Mouse (Mus musculus) hindbrain, embryonic 11.5 days (tissue): ENCODE measurements at regions not wholly inside any gene's neighbourhood (a gene's known extent, or its start where the extent isn't known, plus 50 kb on each side); places are given as distances from the start of the nearest gene placed in this dataset.
"Not testable (repeated sequence)": the region's sequence is repeated elsewhere in the genome, so short reads cannot be mapped to it uniquely, and the experiment has no call there.

Experiments used
- ATAC-seq: fragments of 200-750 bp; cut with Nextera tagmentation; 2 replicates; pipeline ENCODE4 v1.8.0; 2017; ENCODE audit warnings: mild to moderate bottlenecking, moderate TSS enrichment, moderate library complexity; ENCODE audit not compliant: low FRiP score
- DNase-seq: peaks from one replicate; pipeline ENCODE4 v3.0.0-alpha.2; 2015; ENCODE audit warnings: low spot score
- H3K27ac ChIP-seq: fragments of 300-500 bp; sonication (generic); 2 replicates; pipeline ENCODE4 v1.5.1; 2014; ENCODE audit warnings: mild to moderate bottlenecking, low read depth, low read length
- H3K27me3 ChIP-seq: fragments of 300-500 bp; sonication (generic); 2 replicates; pipeline ENCODE4 v1.6.1; 2014; ENCODE audit warnings: mild to moderate bottlenecking, low read length, moderate library complexity, mixed read lengths; ENCODE audit not compliant: control insufficient read depth, insufficient read depth
- H3K36me3 ChIP-seq: fragments of 300-500 bp; sonication (generic); 2 replicates; pipeline ENCODE4 v1.6.1; 2014; ENCODE audit warnings: mild to moderate bottlenecking, low read length, moderate library complexity, mixed read lengths; ENCODE audit not compliant: control insufficient read depth, insufficient read depth
- H3K4me1 ChIP-seq: fragments of 300-500 bp; sonication (generic); replicated peaks from 2 replicates; pipeline ENCODE4 v1.6.1; 2014; ENCODE audit warnings: low read length, mixed read lengths; ENCODE audit not compliant: control insufficient read depth, insufficient read depth
- H3K4me2 ChIP-seq: fragments of 300-500 bp; sonication (generic); replicated peaks from 2 replicates; pipeline ENCODE4 v1.6.1; 2014; ENCODE audit warnings: mild to moderate bottlenecking, low read depth, low read length
- H3K4me3 ChIP-seq: fragments of 300-500 bp; sonication (generic); 2 replicates; pipeline ENCODE4 v1.5.1; 2014; ENCODE audit warnings: low read depth, low read length
- H3K9ac ChIP-seq: fragments of 300-500 bp; sonication (generic); 2 replicates; pipeline ENCODE4 v1.6.1; 2014; ENCODE audit warnings: low read depth, low read length
- H3K9me3 ChIP-seq: fragments of 300-500 bp; sonication (generic); 2 replicates; pipeline ENCODE4 v1.6.1; 2016; ENCODE audit warnings: low read length; ENCODE audit not compliant: control insufficient read depth
- WGBS: fragments of 180-500 bp; shearing (Covaris S2); extraction: QIAGEN DNeasy Blood & Tissue Kit; methylation state at CpG from one replicate; pipeline ENCODE4 v1.1.7; 2014; 5-methylcytosine and 5-hydroxymethylcytosine counted together

- ATAC-seq (no peak), DNase-seq (no peak)
- H3K9me3 ChIP-seq, result no peaks in the 10 kb centered on the region
- H3K4me1 ChIP-seq, result no peaks in the 10 kb centered on the region
- no peak overlapping the region for H3K27ac ChIP-seq
- WGBS, result 82% methylated on average over 3 of the region's 3 CpGs
- no peak overlapping the region for H3K9ac ChIP-seq
- H3K4me3 ChIP-seq, result no peak overlapping the region
- H3K27me3 ChIP-seq, result no peaks in the 10 kb centered on the region
- no peaks in the 10 kb centered on the region for H3K36me3 ChIP-seq
- no peak overlapping the region for H3K4me2 ChIP-seq
Observed at GRCm38 (mm10) chr3:21578635-21579034, 497.8 kb upstream of the Tbl1xr1 start.

GRCm38 (mm10) chr3:21582122-21582521 lies 494.3 kb upstream of the Tbl1xr1 start:
- WGBS, result 83% methylated on average over 1 of the region's 1 CpGs
- H3K4me1 ChIP-seq, result no peaks in the 10 kb centered on the region
- H3K36me3 ChIP-seq, result no peaks in the 10 kb centered on the region
- no peak overlapping the region for H3K27ac ChIP-seq
- ATAC-seq (no peak), DNase-seq (no peak)
- no peak overlapping the region for H3K4me3 ChIP-seq
- no peaks in the 10 kb centered on the region for H3K9me3 ChIP-seq
- no peak overlapping the region for H3K9ac ChIP-seq
- no peaks in the 10 kb centered on the region for H3K27me3 ChIP-seq
- no peak overlapping the region for H3K4me2 ChIP-seq

- H3K27ac ChIP-seq, result no peak overlapping the region
- H3K27me3 ChIP-seq, result no peaks in the 10 kb centered on the region
- H3K4me2 ChIP-seq, result no peak overlapping the region
- H3K9ac ChIP-seq, result no peak overlapping the region
- ATAC-seq (no peak), DNase-seq (no peak)
- WGBS, result 85% methylated on average over 3 of the region's 3 CpGs
- H3K4me1 ChIP-seq, result no peaks in the 10 kb centered on the region
- no peaks in the 10 kb centered on the region for H3K36me3 ChIP-seq
- H3K4me3 ChIP-seq, result no peak overlapping the region
- no peaks in the 10 kb centered on the region for H3K9me3 ChIP-seq
Observed at GRCm38 (mm10) chr3:21585767-21586166, 490.7 kb upstream of the Tbl1xr1 start.

GRCm38 (mm10) chr3:21606846-21607245 lies 469.6 kb upstream of the Tbl1xr1 start:
- WGBS, result 96% methylated on average over 2 of the region's 2 CpGs
- Histone ChIP-seq H3K27me3 (no peaks in the 10 kb centered on the region), H3K27ac (no peak overlapping the region), H3K36me3 (no peaks in the 10 kb centered on the region), H3K9ac (no peak overlapping the region), H3K4me1 (no peaks in the 10 kb centered on the region), H3K4me2 (no peak overlapping the region), H3K9me3 (no peaks in the 10 kb centered on the region), H3K4me3 (no peak overlapping the region)
- DNase-seq, result no peak
- no peak for ATAC-seq

GRCm38 (mm10) chr3:21610231-21610630 lies 466.2 kb upstream of the Tbl1xr1 start:
- Histone ChIP-seq H3K9me3 (no peaks in the 10 kb centered on the region), H3K9ac (no peak overlapping the region), H3K4me1 (no peaks in the 10 kb centered on the region), H3K27ac (no peak overlapping the region), H3K4me3 (no peak overlapping the region), H3K4me2 (no peak overlapping the region), H3K36me3 (no peaks in the 10 kb centered on the region), H3K27me3 (no peaks in the 10 kb centered on the region)
- ATAC-seq (no peak), DNase-seq (no peak)
- WGBS, result 83% methylated on average over 2 of the region's 2 CpGs

- H3K4me3 ChIP-seq, result no peak overlapping the region
- H3K9me3 ChIP-seq, result no peaks in the 10 kb centered on the region
- no peaks in the 10 kb centered on the region for H3K27me3 ChIP-seq
- no peak for ATAC-seq
- no peaks in the 10 kb centered on the region for H3K4me1 ChIP-seq
- H3K9ac ChIP-seq, result no peak overlapping the region
- H3K4me2 ChIP-seq, result no peak overlapping the region
- 96% methylated on average over 2 of the region's 2 CpGs for WGBS
- no peaks in the 10 kb centered on the region for H3K36me3 ChIP-seq
- DNase-seq, result no peak
- H3K27ac ChIP-seq, result no peak overlapping the region
Observed at GRCm38 (mm10) chr3:21621745-21622144, 454.7 kb upstream of the Tbl1xr1 start.

GRCm38 (mm10) chr3:21625039-21625438 lies 451.4 kb upstream of the Tbl1xr1 start:
- no peak for DNase-seq
- H3K27me3 ChIP-seq, result no peaks in the 10 kb centered on the region
- no peaks in the 10 kb centered on the region for H3K9me3 ChIP-seq
- no peaks in the 10 kb centered on the region for H3K36me3 ChIP-seq
- WGBS, result 95% methylated on average over 2 of the region's 2 CpGs
- H3K4me2 ChIP-seq, result no peak overlapping the region
- no peak overlapping the region for H3K4me3 ChIP-seq
- ATAC-seq, result no peak
- no peaks in the 10 kb centered on the region for H3K4me1 ChIP-seq
- H3K27ac ChIP-seq, result no peak overlapping the region
- H3K9ac ChIP-seq, result no peak overlapping the region

- H3K9ac ChIP-seq, result no peak overlapping the region
- H3K9me3 ChIP-seq, result no peaks in the 10 kb centered on the region
- H3K4me3 ChIP-seq, result no peak overlapping the region
- H3K36me3 ChIP-seq, result no peaks in the 10 kb centered on the region
- WGBS, result 69% methylated on average over 3 of the region's 3 CpGs
- DNase-seq (no peak), ATAC-seq (no peak)
- no peak overlapping the region for H3K4me2 ChIP-seq
- no peak overlapping the region for H3K27ac ChIP-seq
- H3K27me3 ChIP-seq, result no peaks in the 10 kb centered on the region
- H3K4me1 ChIP-seq, result no peaks in the 10 kb centered on the region
Observed at GRCm38 (mm10) chr3:21626029-21626428, 450.4 kb upstream of the Tbl1xr1 start.

GRCm38 (mm10) chr3:21627048-21627447 lies 449.4 kb upstream of the Tbl1xr1 start:
- not testable (repeated sequence) for H3K36me3 ChIP-seq, H3K27me3 ChIP-seq, H3K9ac ChIP-seq, H3K4me3 ChIP-seq, DNase-seq, H3K4me2 ChIP-seq, H3K4me1 ChIP-seq, ATAC-seq, H3K9me3 ChIP-seq, H3K27ac ChIP-seq
- WGBS, result 95% methylated on average over 2 of the region's 2 CpGs
